Mouse (Mus musculus): ENCODE data around the gene Kif16b. TPM values are rescaled to one million over a fixed set of nuclear protein-coding genes. Genes with fewer than 3 reads are reported as not detected.

The Kif16b gene
- polyA plus RNA-seq, 1 experiment from 2014 or later: 8.0 TPM

- 74% methylated on average over 2 of the region's 2 CpGs for WGBS
- ATAC-seq (ENCODE audit: low FRiP score, low TSS enrichment): no peak
Measured at GRCm38 (mm10) chr2:142720174-142720573, 181.2 kb downstream of the Kif16b start.

GRCm38 (mm10) chr2:142718998-142719397, 182.3 kb downstream of the Kif16b start:
- H3K4me3 ChIP-seq (ENCODE audit: low read depth, low read length): no peak overlapping the region
- no peak for DNase-seq (ENCODE audit: low spot score)
- TF ChIP-seq EP300 (optimal IDR thresholded peaks at IDR 0.05) (no peak), CTCF (IDR thresholded peaks at IDR 0.05; ENCODE audit: low read depth) (no peak)
- H3K27me3 ChIP-seq (ENCODE audit: control insufficient read depth, insufficient read depth, low read length): no peaks in the 10 kb centered on the region
- H3K9me3 ChIP-seq (ENCODE audit: control insufficient read depth, low read length): no peaks in the 10 kb centered on the region
- no peak overlapping the region for H3K27ac ChIP-seq (replicated peaks)
- H3K4me1 ChIP-seq (replicated peaks; ENCODE audit: control insufficient read depth, insufficient read depth): no peaks in the 10 kb centered on the region
- ATAC-seq (ENCODE audit: low FRiP score, low TSS enrichment): no peak
- no peaks in the 10 kb centered on the region for H3K36me3 ChIP-seq (ENCODE audit: control insufficient read depth, insufficient read depth, low read length)
- no peak overlapping the region for H3K9ac ChIP-seq (ENCODE audit: low read length)
- no peak overlapping the region for H3K4me2 ChIP-seq (replicated peaks; ENCODE audit: low read depth)

More at GRCm38 (mm10) chr2:142720174-142720573, 181.2 kb downstream of the Kif16b start:
- Histone ChIP-seq H3K4me1 (replicated peaks; ENCODE audit: control insufficient read depth, insufficient read depth) (no peaks in the 10 kb centered on the region), H3K4me2 (replicated peaks; ENCODE audit: low read depth) (no peak overlapping the region), H3K9ac (ENCODE audit: low read length) (no peak overlapping the region), H3K27me3 (ENCODE audit: control insufficient read depth, insufficient read depth, low read length) (no peaks in the 10 kb centered on the region), H3K9me3 (ENCODE audit: control insufficient read depth, low read length) (no peaks in the 10 kb centered on the region), H3K27ac (replicated peaks) (no peak overlapping the region), H3K36me3 (ENCODE audit: control insufficient read depth, insufficient read depth, low read length) (no peaks in the 10 kb centered on the region), H3K4me3 (ENCODE audit: low read depth, low read length) (no peak overlapping the region)
- DNase-seq (ENCODE audit: low spot score): no peak
- TF ChIP-seq CTCF (IDR thresholded peaks at IDR 0.05; ENCODE audit: low read depth): no peak
- TF ChIP-seq EP300 (optimal IDR thresholded peaks at IDR 0.05): no peak

GRCm38 (mm10) chr2:142717591-142717990, 183.7 kb downstream of the Kif16b start:
- TF ChIP-seq CTCF (IDR thresholded peaks at IDR 0.05; ENCODE audit: low read depth) (no peak), EP300 (optimal IDR thresholded peaks at IDR 0.05) (no peak)
- DNase-seq (ENCODE audit: low spot score): no peak
- 72% methylated on average over 4 of the region's 4 CpGs for WGBS
- Histone ChIP-seq H3K9me3 (ENCODE audit: control insufficient read depth, low read length) (no peaks in the 10 kb centered on the region), H3K27me3 (ENCODE audit: control insufficient read depth, insufficient read depth, low read length) (no peaks in the 10 kb centered on the region), H3K4me3 (ENCODE audit: low read depth, low read length) (no peak overlapping the region), H3K4me2 (replicated peaks; ENCODE audit: low read depth) (no peak overlapping the region), H3K27ac (replicated peaks) (no peak overlapping the region), H3K4me1 (replicated peaks; ENCODE audit: control insufficient read depth, insufficient read depth) (no peaks in the 10 kb centered on the region), H3K36me3 (ENCODE audit: control insufficient read depth, insufficient read depth, low read length) (no peaks in the 10 kb centered on the region), H3K9ac (ENCODE audit: low read length) (no peak overlapping the region)
- no peak for ATAC-seq (ENCODE audit: low FRiP score, low TSS enrichment)

- H3K9ac ChIP-seq (ENCODE audit: low read length): no peak overlapping the region
- no peaks in the 10 kb centered on the region for H3K4me1 ChIP-seq (replicated peaks; ENCODE audit: control insufficient read depth, insufficient read depth)
- no peaks in the 10 kb centered on the region for H3K9me3 ChIP-seq (ENCODE audit: control insufficient read depth, low read length)
- H3K4me3 ChIP-seq (ENCODE audit: low read depth, low read length): no peak overlapping the region
- DNase-seq (ENCODE audit: low spot score) (no peak), ATAC-seq (ENCODE audit: low FRiP score, low TSS enrichment) (no peak)
- TF ChIP-seq CTCF (IDR thresholded peaks at IDR 0.05; ENCODE audit: low read depth) (no peak), EP300 (optimal IDR thresholded peaks at IDR 0.05) (no peak)
- H3K4me2 ChIP-seq (replicated peaks; ENCODE audit: low read depth): no peak overlapping the region
- peaks cover 5% of the 10 kb centered on the region; the same call in 1 of the 2 replicates for H3K36me3 ChIP-seq (ENCODE audit: control insufficient read depth, insufficient read depth, low read length)
- no peaks in the 10 kb centered on the region for H3K27me3 ChIP-seq (ENCODE audit: control insufficient read depth, insufficient read depth, low read length)
- H3K27ac ChIP-seq (replicated peaks): no peak overlapping the region
Measured at GRCm38 (mm10) chr2:142715912-142716260, 185.4 kb downstream of the Kif16b start.

GRCm38 (mm10) chr2:142715186-142715911, 186.0 kb downstream of the Kif16b start:
- no peaks in the 10 kb centered on the region for H3K27me3 ChIP-seq (ENCODE audit: control insufficient read depth, insufficient read depth, low read length)
- H3K9me3 ChIP-seq (ENCODE audit: control insufficient read depth, low read length): no peaks in the 10 kb centered on the region
- H3K4me1 ChIP-seq (replicated peaks; ENCODE audit: control insufficient read depth, insufficient read depth): no peaks in the 10 kb centered on the region
- no peak overlapping the region for H3K9ac ChIP-seq (ENCODE audit: low read length)
- H3K4me3 ChIP-seq (ENCODE audit: low read depth, low read length): no peak overlapping the region
- H3K4me2 ChIP-seq (replicated peaks; ENCODE audit: low read depth): no peak overlapping the region
- TF ChIP-seq CTCF (IDR thresholded peaks at IDR 0.05; ENCODE audit: low read depth): no peak
- DNase-seq (ENCODE audit: low spot score) (no peak), ATAC-seq (ENCODE audit: low FRiP score, low TSS enrichment) (no peak)
- H3K36me3 ChIP-seq (ENCODE audit: control insufficient read depth, insufficient read depth, low read length): peaks cover 5% of the 10 kb centered on the region; the same call in 1 of the 2 replicates
- 67% methylated on average over 1 of the region's 1 CpGs for WGBS
- H3K27ac ChIP-seq (replicated peaks): no peak overlapping the region

- Histone ChIP-seq H3K9ac (ENCODE audit: low read length) (no peak overlapping the region), H3K9me3 (ENCODE audit: control insufficient read depth, low read length) (no peaks in the 10 kb centered on the region), H3K4me2 (replicated peaks; ENCODE audit: low read depth) (no peak overlapping the region), H3K36me3 (ENCODE audit: control insufficient read depth, insufficient read depth, low read length) (peaks cover 5% of the 10 kb centered on the region; the same call in 1 of the 2 replicates), H3K27ac (replicated peaks) (no peak overlapping the region), H3K27me3 (ENCODE audit: control insufficient read depth, insufficient read depth, low read length) (no peaks in the 10 kb centered on the region), H3K4me3 (ENCODE audit: low read depth, low read length) (no peak overlapping the region), H3K4me1 (replicated peaks; ENCODE audit: control insufficient read depth, insufficient read depth) (no peaks in the 10 kb centered on the region)
- 87% methylated on average over 11 of the region's 11 CpGs for WGBS
- ATAC-seq (ENCODE audit: low FRiP score, low TSS enrichment) (no peak), DNase-seq (ENCODE audit: low spot score) (no peak)
- TF ChIP-seq CTCF (IDR thresholded peaks at IDR 0.05; ENCODE audit: low read depth) (no peak), EP300 (optimal IDR thresholded peaks at IDR 0.05) (no peak)
Measured at GRCm38 (mm10) chr2:142712727-142713126, 188.6 kb downstream of the Kif16b start.
